Mouse (Mus musculus) kidney, adult 2 months (tissue): Measurements from ENCODE around the gene Jmjd1c. TPM values are rescaled to one million over a fixed set of nuclear protein-coding genes. Genes with fewer than 3 reads are reported as not detected.

Experiments used
- DNase-seq: peaks from one replicate; pipeline ENCODE4 v3.0.0; 2021
- H3K27ac ChIP-seq: fragments of 200-500 bp; 2 replicates; pipeline ENCODE4 v1.5.1; 2012; ENCODE audit warnings: low read depth, low read length, control low read depth, inconsistent platforms; ENCODE audit not compliant: insufficient read depth
- H3K27me3 ChIP-seq: fragments of 200-500 bp; replicated peaks from 2 replicates; pipeline ENCODE4 v1.6.1; 2012; ENCODE audit warnings: mild to moderate bottlenecking, moderate library complexity, low read length, inconsistent platforms; ENCODE audit not compliant: control insufficient read depth, insufficient read depth
- H3K36me3 ChIP-seq: fragments of 200-500 bp; 2 replicates; pipeline ENCODE4 v1.6.1; 2012; ENCODE audit warnings: mild to moderate bottlenecking, moderate library complexity, low read length, inconsistent platforms; ENCODE audit not compliant: control insufficient read depth, insufficient read depth
- H3K4me1 ChIP-seq: fragments of 200-500 bp; 2 replicates; pipeline ENCODE4 v1.6.1; 2011; ENCODE audit warnings: low read length; ENCODE audit not compliant: control insufficient read depth, insufficient read depth
- H3K4me3 ChIP-seq: fragments of 200-500 bp; 2 replicates; pipeline ENCODE4 v1.5.1; 2011; ENCODE audit warnings: mild to moderate bottlenecking, low read depth, low read length, control low read depth; ENCODE audit not compliant: insufficient read depth
- CTCF ChIP-seq: fragments of 200-500 bp; conservative IDR thresholded peaks from 2 replicates; pipeline ENCODE4 v1.5.1; 2011; ENCODE audit warnings: low read depth, mild to moderate bottlenecking, control low read depth, low read length, moderate library complexity, mixed read lengths; ENCODE audit not compliant: insufficient read depth, insufficient read length
- POLR2A ChIP-seq: fragments of 200-500 bp; IDR thresholded peaks from one replicate; pipeline ENCODE4 v1.6.1; 2011; ENCODE audit warnings: low read depth, low read length, control low read depth
- WGBS: fragments of 180-500 bp; shearing (Covaris S2); methylation state at CpG from one replicate; pipeline ENCODE4 v1.1.7; 2018; 5-methylcytosine and 5-hydroxymethylcytosine counted together
- polyA plus RNA-seq: library from polyadenylated mRNA; depleted of rRNA; stranded (reverse); fragments of >200 nt; gene quantifications from 2 replicates; pipeline ENCODE4 v1.2.3, GENCODE M21; 2012

Jmjd1c gene
- polyA plus RNA-seq, 1 experiment: 9.4 TPM

- no peak overlapping the region for H3K4me3 ChIP-seq
- TF ChIP-seq POLR2A (no peak), CTCF (no peak)
- no peak overlapping the region for H3K27ac ChIP-seq
- WGBS: 87% methylated on average over 1 of the region's 1 CpGs
- no peaks in the 10 kb centered on the region for H3K27me3 ChIP-seq
- DNase-seq: no peak
- no peaks in the 10 kb centered on the region for H3K4me1 ChIP-seq
- H3K36me3 ChIP-seq: no peaks in the 10 kb centered on the region
These were observed 35.8 kb downstream of the Jmjd1c start for GRCm38 (mm10) chr10:67131709-67132108.

GRCm38 (mm10) chr10:67134322-67134721, 38.4 kb downstream of the Jmjd1c start:
- peak; percentile 18; the same call in 1 of the 2 replicates for TF ChIP-seq CTCF
- TF ChIP-seq POLR2A: no peak
- no peaks in the 10 kb centered on the region for H3K4me1 ChIP-seq
- H3K27me3 ChIP-seq: no peaks in the 10 kb centered on the region
- H3K27ac ChIP-seq: no peak overlapping the region
- H3K36me3 ChIP-seq: no peaks in the 10 kb centered on the region
- WGBS: 96% methylated on average over 2 of the region's 2 CpGs
- DNase-seq: no peak
- no peak overlapping the region for H3K4me3 ChIP-seq

- TF ChIP-seq POLR2A (no peak), CTCF (no peak)
- no peak overlapping the region for H3K4me3 ChIP-seq
- no peak for DNase-seq
- peaks cover 3% of the 10 kb centered on the region; the same call in 1 of the 2 replicates for H3K4me1 ChIP-seq
- 86% methylated on average over 2 of the region's 2 CpGs for WGBS
- H3K27ac ChIP-seq: no peak overlapping the region
- no peaks in the 10 kb centered on the region for H3K27me3 ChIP-seq
- H3K36me3 ChIP-seq: no peaks in the 10 kb centered on the region
These were observed 41.5 kb downstream of the Jmjd1c start for GRCm38 (mm10) chr10:67137437-67137836.

GRCm38 (mm10) chr10:67143661-67144060, 47.7 kb downstream of the Jmjd1c start:
- Histone ChIP-seq H3K4me3 (no peak overlapping the region), H3K4me1 (peaks cover 3% of the 10 kb centered on the region; the same call in 1 of the 2 replicates)

GRCm38 (mm10) chr10:67144269-67144668, 48.3 kb downstream of the Jmjd1c start:
- no peak overlapping the region for H3K27ac ChIP-seq
- H3K4me1 ChIP-seq: peaks cover 3% of the 10 kb centered on the region; the same call in 1 of the 2 replicates
- no peak for TF ChIP-seq CTCF
- no peak for TF ChIP-seq POLR2A
- no peak for DNase-seq
- no peaks in the 10 kb centered on the region for H3K36me3 ChIP-seq
- WGBS: 44% methylated on average over 2 of the region's 2 CpGs
- no peaks in the 10 kb centered on the region for H3K27me3 ChIP-seq
- no peak overlapping the region for H3K4me3 ChIP-seq

More at GRCm38 (mm10) chr10:67143661-67144060, 47.7 kb downstream of the Jmjd1c start:
- DNase-seq: peak; percentile 48
- Histone ChIP-seq H3K27me3 (no peaks in the 10 kb centered on the region), H3K27ac (no peak overlapping the region), H3K36me3 (no peaks in the 10 kb centered on the region)
- TF ChIP-seq CTCF (no peak), POLR2A (no peak)

GRCm38 (mm10) chr10:67145623-67146022, 49.7 kb downstream of the Jmjd1c start:
- Histone ChIP-seq H3K27me3 (no peaks in the 10 kb centered on the region), H3K4me1 (no peaks in the 10 kb centered on the region), H3K36me3 (no peaks in the 10 kb centered on the region), H3K4me3 (no peak overlapping the region), H3K27ac (no peak overlapping the region)
- WGBS: 72% methylated on average over 4 of the region's 4 CpGs
- DNase-seq: no peak
- no peak for TF ChIP-seq POLR2A
- no peak for TF ChIP-seq CTCF

- DNase-seq: no peak
These were observed 55.8 kb downstream of the Jmjd1c start for GRCm38 (mm10) chr10:67151766-67152165.

More at GRCm38 (mm10) chr10:67151766-67152165, 55.8 kb downstream of the Jmjd1c start:
- Histone ChIP-seq H3K4me1 (no peaks in the 10 kb centered on the region; the same call in 1 of the 2 replicates), H3K27ac (no peak overlapping the region), H3K36me3 (no peaks in the 10 kb centered on the region), H3K4me3 (no peak overlapping the region), H3K27me3 (no peaks in the 10 kb centered on the region)
- no peak for TF ChIP-seq CTCF
- no peak for TF ChIP-seq POLR2A
- WGBS: 96% methylated on average over 3 of the region's 3 CpGs
